Mouse (Mus musculus): ENCODE data around the gene Alk. TPM values are rescaled to one million over a fixed set of nuclear protein-coding genes. Genes with fewer than 3 reads are reported as not detected.
"Not testable (repeated sequence)": the region's sequence is repeated elsewhere in the genome, so short reads cannot be mapped to it uniquely, and the experiment has no call there.

Gene Alk
- polyA plus RNA-seq, 1 experiment from 2014 or later = 0.07 TPM

- no peaks in the 10 kb centered on the region for H3K27me3 ChIP-seq (ENCODE audit: insufficient read depth, low read length)
- no peaks in the 10 kb centered on the region for H3K4me1 ChIP-seq (ENCODE audit: insufficient read depth)
- ATAC-seq (no peak), DNase-seq (no peak)
- no peak overlapping the region for H3K27ac ChIP-seq (ENCODE audit: low read depth)
- H3K9ac ChIP-seq (replicated peaks) = no peak overlapping the region
- no peaks in the 10 kb centered on the region for H3K36me3 ChIP-seq (replicated peaks; ENCODE audit: insufficient read depth, low read length)
- no peak for TF ChIP-seq CTCF (IDR thresholded peaks at IDR 0.05; ENCODE audit: low read depth)
- no peak for TF ChIP-seq EP300 (IDR thresholded peaks at IDR 0.05; ENCODE audit: low read depth)
- 76% methylated on average over 7 of the region's 7 CpGs for WGBS (ENCODE audit: insufficient replicate concordance)
- no peak overlapping the region for H3K4me2 ChIP-seq (ENCODE audit: low read depth, low read length)
- H3K4me3 ChIP-seq (ENCODE audit: low read depth, low read length) = no peak overlapping the region
- H3K9me3 ChIP-seq (ENCODE audit: low read length) = no peaks in the 10 kb centered on the region
Observed at GRCm38 (mm10) chr17:72508678-72509394, 95.6 kb downstream of the Alk start.

DNA sequence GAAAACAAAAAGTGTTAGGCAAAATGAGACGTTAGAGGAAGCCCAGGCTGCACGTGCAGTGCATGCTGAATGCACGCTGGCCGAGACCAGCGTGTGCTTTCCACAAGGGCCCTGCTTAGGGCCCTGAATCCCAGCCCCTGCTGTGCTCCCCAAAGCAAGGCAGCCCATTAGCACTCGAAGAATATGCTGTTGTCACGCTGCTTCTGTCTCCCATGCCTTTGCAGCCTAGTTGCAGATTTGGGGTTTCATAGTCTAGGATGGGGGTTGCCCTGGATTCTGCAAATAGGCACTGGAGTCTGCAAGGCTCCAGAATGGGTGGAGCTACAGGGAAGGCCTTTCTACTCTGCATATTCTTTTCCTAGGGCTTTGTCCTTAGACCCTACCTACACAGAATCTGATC is 99.2 kb downstream of the Alk start:
- ATAC-seq (no peak), DNase-seq (no peak)
- no peak overlapping the region for H3K9ac ChIP-seq (replicated peaks)
- TF ChIP-seq CTCF (IDR thresholded peaks at IDR 0.05; ENCODE audit: low read depth) (no peak), EP300 (IDR thresholded peaks at IDR 0.05; ENCODE audit: low read depth) (no peak)
- H3K4me3 ChIP-seq (ENCODE audit: low read depth, low read length) = no peak overlapping the region
- no peaks in the 10 kb centered on the region for H3K27me3 ChIP-seq (ENCODE audit: insufficient read depth, low read length)
- H3K4me2 ChIP-seq (ENCODE audit: low read depth, low read length) = no peak overlapping the region
- no peaks in the 10 kb centered on the region for H3K9me3 ChIP-seq (ENCODE audit: low read length)
- no peaks in the 10 kb centered on the region for H3K36me3 ChIP-seq (replicated peaks; ENCODE audit: insufficient read depth, low read length)
- H3K4me1 ChIP-seq (ENCODE audit: insufficient read depth) = no peaks in the 10 kb centered on the region
- no peak overlapping the region for H3K27ac ChIP-seq (ENCODE audit: low read depth)
- WGBS (ENCODE audit: insufficient replicate concordance) = 65% methylated on average over 7 of the region's 7 CpGs

DNA sequence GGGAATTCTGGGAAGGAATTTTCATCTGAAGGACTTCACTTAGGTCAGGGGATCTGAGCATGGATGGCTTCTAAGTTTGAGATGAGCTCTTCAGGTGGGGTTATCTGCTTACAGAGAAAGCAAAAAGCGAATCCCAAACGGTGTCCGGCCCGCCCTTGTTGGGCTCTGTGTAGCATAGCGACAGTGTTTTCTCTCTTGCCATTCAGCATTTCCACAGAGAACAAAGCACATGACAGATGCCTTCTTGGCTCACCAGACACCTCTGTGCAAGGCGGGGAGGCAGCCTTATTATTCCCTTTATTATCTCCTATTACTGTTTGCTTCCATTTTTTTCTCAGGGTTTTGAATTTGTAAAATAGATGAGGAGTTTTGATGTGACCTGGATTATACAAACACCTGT is 99.8 kb downstream of the Alk start:
- Histone ChIP-seq H3K27ac (ENCODE audit: low read depth) (no peak overlapping the region), H3K9ac (replicated peaks) (no peak overlapping the region), H3K9me3 (ENCODE audit: low read length) (no peaks in the 10 kb centered on the region), H3K4me1 (ENCODE audit: insufficient read depth) (no peaks in the 10 kb centered on the region), H3K4me2 (ENCODE audit: low read depth, low read length) (no peak overlapping the region), H3K4me3 (ENCODE audit: low read depth, low read length) (no peak overlapping the region), H3K27me3 (ENCODE audit: insufficient read depth, low read length) (no peaks in the 10 kb centered on the region), H3K36me3 (replicated peaks; ENCODE audit: insufficient read depth, low read length) (no peaks in the 10 kb centered on the region)
- DNase-seq (no peak), ATAC-seq (no peak)
- no peak for TF ChIP-seq CTCF (IDR thresholded peaks at IDR 0.05; ENCODE audit: low read depth)
- no peak for TF ChIP-seq EP300 (IDR thresholded peaks at IDR 0.05; ENCODE audit: low read depth)
- WGBS (ENCODE audit: insufficient replicate concordance) = 78% methylated on average over 6 of the region's 6 CpGs

GRCm38 (mm10) chr17:72495395-72495794 is 109.0 kb downstream of the Alk start:
- Histone ChIP-seq H3K9ac (replicated peaks) (no peak overlapping the region), H3K4me2 (ENCODE audit: low read depth, low read length) (no peak overlapping the region), H3K9me3 (ENCODE audit: low read length) (no peaks in the 10 kb centered on the region), H3K4me3 (ENCODE audit: low read depth, low read length) (no peak overlapping the region), H3K27ac (ENCODE audit: low read depth) (no peak overlapping the region), H3K4me1 (ENCODE audit: insufficient read depth) (no peaks in the 10 kb centered on the region), H3K36me3 (replicated peaks; ENCODE audit: insufficient read depth, low read length) (no peaks in the 10 kb centered on the region), H3K27me3 (ENCODE audit: insufficient read depth, low read length) (no peaks in the 10 kb centered on the region)
- TF ChIP-seq CTCF (IDR thresholded peaks at IDR 0.05; ENCODE audit: low read depth) (no peak), EP300 (IDR thresholded peaks at IDR 0.05; ENCODE audit: low read depth) (no peak)
- 78% methylated on average over 5 of the region's 5 CpGs for WGBS (ENCODE audit: insufficient replicate concordance)
- ATAC-seq (no peak), DNase-seq (no peak)

DNA sequence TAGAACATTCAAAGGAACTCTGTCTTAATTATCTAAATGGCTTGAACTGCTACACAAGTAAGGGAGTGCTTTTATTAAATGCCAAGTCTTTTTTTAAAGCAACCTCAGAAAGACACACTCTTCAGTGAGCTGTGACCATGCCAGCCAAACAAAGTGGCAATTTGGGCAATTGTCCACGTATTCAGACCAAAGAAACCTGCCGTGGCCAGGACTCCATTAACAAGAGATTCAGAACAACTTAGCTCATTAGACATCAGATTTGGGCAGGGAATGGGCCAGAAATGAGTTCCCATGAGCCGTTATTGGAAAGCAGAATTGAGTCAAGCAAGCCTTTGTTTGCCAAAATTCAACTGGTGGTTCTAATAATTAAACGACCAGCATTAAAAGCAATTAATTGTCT is 118.8 kb downstream of the Alk start:
- no peaks in the 10 kb centered on the region for H3K9me3 ChIP-seq (ENCODE audit: low read length)
- no peak overlapping the region for H3K27ac ChIP-seq (ENCODE audit: low read depth)
- ATAC-seq = no peak
- no peak for TF ChIP-seq EP300 (IDR thresholded peaks at IDR 0.05; ENCODE audit: low read depth)
- TF ChIP-seq CTCF (IDR thresholded peaks at IDR 0.05; ENCODE audit: low read depth) = no peak
- no peaks in the 10 kb centered on the region for H3K4me1 ChIP-seq (ENCODE audit: insufficient read depth)
- H3K27me3 ChIP-seq (ENCODE audit: insufficient read depth, low read length) = no peaks in the 10 kb centered on the region
- no peak for DNase-seq
- H3K4me2 ChIP-seq (ENCODE audit: low read depth, low read length) = no peak overlapping the region
- H3K9ac ChIP-seq (replicated peaks) = no peak overlapping the region
- H3K36me3 ChIP-seq (replicated peaks; ENCODE audit: insufficient read depth, low read length) = no peaks in the 10 kb centered on the region
- 79% methylated on average over 4 of the region's 4 CpGs for WGBS (ENCODE audit: insufficient replicate concordance)
- H3K4me3 ChIP-seq (ENCODE audit: low read depth, low read length) = no peak overlapping the region

- not testable (repeated sequence) for ATAC-seq; H3K9me3 ChIP-seq (ENCODE audit: low read length); H3K4me2 ChIP-seq (ENCODE audit: low read depth, low read length); H3K4me3 ChIP-seq (ENCODE audit: low read depth, low read length); H3K27me3 ChIP-seq (ENCODE audit: insufficient read depth, low read length); H3K9ac ChIP-seq (replicated peaks); DNase-seq; H3K27ac ChIP-seq (ENCODE audit: low read depth); H3K4me1 ChIP-seq (ENCODE audit: insufficient read depth); H3K36me3 ChIP-seq (replicated peaks; ENCODE audit: insufficient read depth, low read length)
- 74% methylated on average over 7 of the region's 7 CpGs for whole genome bisulfite sequencing (ENCODE audit: insufficient replicate concordance)
Observed at GRCm38 (mm10) chr17:72479260-72479659, 125.2 kb downstream of the Alk start.

Measured in liver, postnatal 0 days (tissue).